Mouse (Mus musculus) macrophage (primary cell): ENCODE data around the gene Csnk1g2. TPM values are rescaled to one million over a fixed set of nuclear protein-coding genes. Genes with fewer than 3 reads are reported as not detected.
A peak's percentile ranks its signal among the peaks of the same experiment; 100 is the strongest.

Experiments used
- H3K27ac ChIP-seq: fragments of 350-480 bp; formaldehyde crosslinking; 2 replicates; pipeline ENCODE4 v1.9.0; 2021
- H3K36me3 ChIP-seq: fragments of 350-480 bp; formaldehyde crosslinking; 2 replicates; pipeline ENCODE4 v1.9.0; 2021; ENCODE audit errors: inconsistent target
- H3K4me3 ChIP-seq: fragments of 350-480 bp; formaldehyde crosslinking; 2 replicates; pipeline ENCODE4 v1.9.0; 2021; ENCODE audit errors: inconsistent target
- H3K79me2 ChIP-seq: fragments of 350-480 bp; formaldehyde crosslinking; 2 replicates; pipeline ENCODE4 v1.9.0; 2021; ENCODE audit errors: inconsistent target
- WGBS: methylation state at CpG from one replicate; pipeline ENCODE4 v1.1.7; 2026; ENCODE audit warnings: inconsistent platforms; ENCODE audit not compliant: missing documents; 5-methylcytosine and 5-hydroxymethylcytosine counted together
- polyA plus RNA-seq: library from polyadenylated mRNA; stranded (reverse); fragments of 250-400 nt; gene quantifications from 3 replicates; pipeline ENCODE4 v1.2.4, GENCODE M21; 2018; ENCODE audit warnings: inconsistent platforms

Csnk1g2 gene
- polyA plus RNA-seq, 1 experiment from 2014 or later = 74.8 TPM

DNA sequence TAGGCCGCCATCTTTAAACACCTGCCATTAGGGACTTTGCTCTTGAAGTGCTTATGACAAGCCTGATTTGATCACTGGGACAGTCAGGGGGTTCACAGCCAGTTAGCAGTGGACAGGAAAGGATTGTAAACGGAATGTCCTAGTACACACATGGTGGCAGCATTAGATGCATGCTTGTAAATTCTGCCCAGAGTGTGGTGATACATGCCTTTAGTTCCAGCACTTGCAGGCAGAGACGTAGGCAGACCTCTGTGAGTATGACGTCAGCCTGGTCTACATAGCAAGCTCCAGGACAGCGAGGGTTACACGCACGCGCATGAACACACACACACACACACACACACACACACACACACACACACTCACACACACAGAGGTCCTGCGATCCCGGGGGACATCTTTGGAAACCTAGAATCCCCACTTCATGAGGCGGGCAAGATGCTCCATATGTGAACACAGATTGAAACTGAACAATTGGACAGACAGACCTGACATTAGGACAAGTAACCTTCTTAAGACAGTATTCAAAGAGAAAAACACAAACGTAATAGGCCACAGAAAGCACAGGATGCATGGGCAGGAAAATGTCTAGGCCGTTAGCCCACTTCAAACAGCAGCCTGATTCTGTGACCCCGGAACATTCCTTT is 35.7 kb downstream of the Csnk1g2 start:
- WGBS = 55% methylated on average over 14 of the region's 14 CpGs
- Histone ChIP-seq H3K27ac (peak overlapping the region; percentile 53), H3K36me3 (no peaks in the 10 kb centered on the region), H3K79me2 (peaks cover 12% of the 10 kb centered on the region; the same call in 1 of the 2 replicates), H3K4me3 (no peak overlapping the region)

DNA sequence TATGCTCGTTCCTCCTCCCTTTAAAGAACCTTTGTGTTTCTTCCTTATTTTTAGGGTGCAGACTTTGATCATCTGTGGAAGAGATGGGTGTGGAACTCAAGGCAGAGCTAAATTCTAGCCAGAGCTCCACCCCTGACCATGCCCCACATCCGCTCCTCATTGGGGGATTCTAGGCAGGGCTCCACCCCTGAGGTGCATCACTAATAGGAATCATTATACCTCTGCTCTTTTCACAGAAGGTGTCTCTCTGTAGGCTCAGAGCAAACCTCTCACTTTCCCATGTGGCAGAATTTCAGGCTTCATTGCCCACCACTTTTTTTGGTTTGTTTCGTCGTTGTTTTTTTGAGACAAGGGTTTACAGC is 36.2 kb downstream of the Csnk1g2 start:
- peak overlapping the region; percentile 14; the same call in 1 of the 2 replicates for H3K4me3 ChIP-seq
- no peaks in the 10 kb centered on the region for H3K36me3 ChIP-seq
- H3K79me2 ChIP-seq = peaks cover 11% of the 10 kb centered on the region; the same call in 1 of the 2 replicates
- peak overlapping the region; percentile 53 for H3K27ac ChIP-seq
- 14% methylated on average over 4 of the region's 4 CpGs for WGBS

GRCm38 (mm10) chr10:80659213-80659612 is 36.6 kb downstream of the Csnk1g2 start:
- no peaks in the 10 kb centered on the region for H3K36me3 ChIP-seq
- peak overlapping the region; percentile 53 for H3K27ac ChIP-seq
- peaks cover 11% of the 10 kb centered on the region; the same call in 1 of the 2 replicates for H3K79me2 ChIP-seq
- 11% methylated on average over 10 of the region's 10 CpGs for WGBS
- peak overlapping the region; percentile 14; the same call in 1 of the 2 replicates for H3K4me3 ChIP-seq

DNA sequence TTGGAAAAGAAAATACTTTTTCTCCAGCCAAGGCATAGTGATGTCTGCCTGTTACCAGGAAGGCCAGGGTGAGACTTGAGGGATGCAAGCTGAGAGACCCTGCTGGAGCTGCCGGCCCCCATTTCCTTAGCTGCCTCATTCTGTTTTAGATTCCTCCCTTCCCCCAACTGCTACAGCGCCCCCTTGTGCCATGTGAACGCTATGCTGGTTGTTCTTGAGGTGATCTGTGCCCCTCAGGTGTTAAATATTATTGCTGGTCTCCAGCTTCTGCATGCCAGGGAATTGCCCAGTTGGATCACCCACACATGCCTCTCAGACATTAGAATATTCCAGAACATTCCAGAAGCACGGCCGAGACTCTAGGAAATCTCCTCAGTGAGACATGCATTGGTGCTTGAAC is 38.5 kb downstream of the Csnk1g2 start:
- WGBS = 73% methylated on average over 3 of the region's 5 CpGs
- Histone ChIP-seq H3K27ac (no peak overlapping the region), H3K36me3 (no peaks in the 10 kb centered on the region), H3K4me3 (no peak overlapping the region), H3K79me2 (no peaks in the 10 kb centered on the region)

DNA sequence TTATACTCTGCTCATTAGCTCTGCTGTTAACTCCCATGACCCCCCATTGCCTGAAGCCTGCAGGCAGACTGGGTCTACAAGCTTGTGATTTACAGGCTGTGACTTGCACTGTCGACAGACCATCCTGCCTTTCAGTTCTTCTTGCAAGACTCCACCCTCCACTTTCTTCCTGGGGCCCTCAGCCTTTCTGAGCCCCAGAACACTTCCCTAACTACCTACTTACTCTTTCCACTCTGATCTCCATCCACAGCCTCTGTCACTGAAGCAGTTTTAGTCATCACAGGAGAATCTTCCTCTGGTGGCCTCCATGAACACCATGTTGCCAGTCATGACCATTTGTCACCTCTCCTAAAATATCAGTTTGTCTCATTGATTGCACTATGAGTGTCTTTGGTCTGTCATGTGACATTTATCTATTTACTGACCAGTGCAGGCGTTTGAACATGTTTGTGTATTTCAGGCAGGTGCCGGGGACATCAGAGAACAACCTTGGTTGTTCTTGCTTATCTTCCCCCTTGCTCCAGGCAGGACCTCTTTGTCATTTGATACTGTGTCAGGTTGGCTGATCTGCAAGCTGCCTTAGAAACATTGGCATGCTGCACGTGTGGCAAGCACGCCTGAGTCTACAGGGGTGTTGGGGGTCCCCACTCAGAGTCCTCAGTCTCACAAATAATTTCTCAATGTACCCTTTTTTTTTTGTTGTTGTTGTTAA is 41.0 kb downstream of the Csnk1g2 start:
- Histone ChIP-seq H3K36me3 (peaks cover 15% of the 10 kb centered on the region), H3K79me2 (peaks cover 6% of the 10 kb centered on the region; the same call in 1 of the 2 replicates), H3K27ac (peak overlapping the region; percentile 93), H3K4me3 (no peak overlapping the region)
- 29% methylated on average over 5 of the region's 5 CpGs for WGBS

GRCm38 (mm10) chr10:80664197-80665015 is 41.8 kb downstream of the Csnk1g2 start:
- H3K36me3 ChIP-seq = peaks cover 23% of the 10 kb centered on the region
- no peak overlapping the region for H3K4me3 ChIP-seq
- WGBS = 9% methylated on average over 16 of the region's 16 CpGs
- peak overlapping the region; percentile 93 for H3K27ac ChIP-seq
- H3K79me2 ChIP-seq = peaks cover 13% of the 10 kb centered on the region; the same call in 1 of the 2 replicates

DNA sequence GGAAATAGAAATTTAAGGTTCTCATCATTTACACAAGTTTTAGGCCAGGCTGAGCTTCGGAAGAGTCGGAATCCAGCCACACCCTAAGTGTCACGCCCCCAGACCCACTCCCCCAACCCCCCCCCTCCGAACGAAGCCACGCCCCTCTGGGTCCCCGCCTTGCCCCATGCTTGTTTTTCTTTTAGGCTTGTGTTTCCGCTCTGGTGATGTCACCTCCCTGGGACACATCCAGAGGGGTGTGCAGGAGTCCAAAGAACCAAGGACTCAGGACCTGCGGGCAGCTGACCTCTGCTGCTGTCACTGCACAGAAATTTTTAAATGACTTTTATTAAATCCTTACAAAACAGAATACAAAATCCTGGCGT is 42.4 kb downstream of the Csnk1g2 start:
- Histone ChIP-seq H3K36me3 (peaks cover 29% of the 10 kb centered on the region), H3K79me2 (peaks cover 19% of the 10 kb centered on the region; the same call in 1 of the 2 replicates), H3K27ac (peak overlapping the region; percentile 93), H3K4me3 (no peak overlapping the region)
- WGBS = 30% methylated on average over 8 of the region's 10 CpGs

DNA sequence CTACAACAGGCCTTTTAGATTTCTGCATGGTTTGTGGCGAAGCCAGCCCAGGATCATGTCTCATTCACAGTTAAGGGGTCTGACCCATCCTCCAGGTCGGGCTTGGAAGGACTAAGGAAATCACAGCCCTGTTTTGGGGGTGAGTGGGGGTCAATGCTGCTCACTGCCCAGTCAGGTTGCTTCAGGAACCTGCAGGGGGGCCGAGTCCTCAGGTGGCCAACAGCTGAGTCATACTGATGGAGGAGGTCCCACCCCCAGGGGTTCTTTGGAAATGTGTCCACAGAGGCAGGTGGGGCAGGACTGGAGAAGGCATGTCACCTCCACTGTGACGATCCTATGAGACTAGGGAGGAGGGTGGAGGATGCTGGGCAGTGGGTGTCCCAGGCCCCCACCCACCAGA is 42.8 kb downstream of the Csnk1g2 start:
- WGBS = 47% methylated on average over 4 of the region's 4 CpGs
- Histone ChIP-seq H3K4me3 (no peak overlapping the region), H3K79me2 (peaks cover 24% of the 10 kb centered on the region), H3K36me3 (peaks cover 33% of the 10 kb centered on the region), H3K27ac (peak overlapping the region; percentile 93)

DNA sequence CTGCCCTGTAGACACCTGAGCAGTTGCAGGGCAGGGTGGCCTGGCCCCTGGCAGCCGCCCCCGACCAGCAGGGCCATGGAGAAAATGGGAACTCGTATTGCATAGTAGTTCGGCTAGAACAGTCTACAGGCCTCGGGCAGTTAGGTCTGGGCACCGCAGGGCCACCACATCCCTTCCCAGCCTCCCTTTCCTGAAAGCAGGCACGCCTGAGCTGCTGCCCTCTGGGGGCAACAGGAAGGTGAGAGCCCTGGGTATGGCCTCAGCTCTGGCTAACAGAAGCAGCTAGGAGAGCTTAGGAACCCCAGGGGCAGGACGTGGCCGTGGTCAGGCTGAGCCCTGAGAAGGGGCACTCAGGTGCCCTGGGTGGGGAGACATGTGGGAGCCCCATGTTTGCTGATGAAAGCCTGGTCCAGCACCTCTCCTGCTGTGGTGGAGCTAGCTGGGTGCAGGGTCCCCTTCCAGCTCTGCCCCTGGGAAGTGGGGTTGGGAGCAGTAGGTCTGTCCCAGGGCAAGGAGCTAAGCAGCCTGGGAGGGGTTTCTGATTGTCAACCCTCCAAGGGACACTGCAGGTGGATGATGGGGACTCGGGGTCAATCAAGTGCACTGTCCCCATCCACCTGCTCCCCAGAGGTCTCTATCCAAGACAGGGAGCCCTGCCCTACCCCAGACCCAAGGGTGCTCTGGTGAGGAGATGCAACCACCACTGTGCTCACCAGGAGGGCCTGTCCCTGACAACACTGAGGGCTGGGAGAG is 43.5 kb downstream of the Csnk1g2 start:
- Histone ChIP-seq H3K79me2 (peaks cover 31% of the 10 kb centered on the region), H3K36me3 (peaks cover 40% of the 10 kb centered on the region), H3K4me3 (no peak overlapping the region), H3K27ac (peak overlapping the region; percentile 93)
- 29% methylated on average over 10 of the region's 10 CpGs for WGBS

- peaks cover 48% of the 10 kb centered on the region for H3K36me3 ChIP-seq
- no peak overlapping the region for H3K27ac ChIP-seq
- WGBS = 90% methylated on average over 19 of the region's 19 CpGs
- no peak overlapping the region for H3K4me3 ChIP-seq
- peaks cover 39% of the 10 kb centered on the region for H3K79me2 ChIP-seq
These were observed 44.3 kb downstream of the Csnk1g2 start for GRCm38 (mm10) chr10:80666837-80667412.

DNA sequence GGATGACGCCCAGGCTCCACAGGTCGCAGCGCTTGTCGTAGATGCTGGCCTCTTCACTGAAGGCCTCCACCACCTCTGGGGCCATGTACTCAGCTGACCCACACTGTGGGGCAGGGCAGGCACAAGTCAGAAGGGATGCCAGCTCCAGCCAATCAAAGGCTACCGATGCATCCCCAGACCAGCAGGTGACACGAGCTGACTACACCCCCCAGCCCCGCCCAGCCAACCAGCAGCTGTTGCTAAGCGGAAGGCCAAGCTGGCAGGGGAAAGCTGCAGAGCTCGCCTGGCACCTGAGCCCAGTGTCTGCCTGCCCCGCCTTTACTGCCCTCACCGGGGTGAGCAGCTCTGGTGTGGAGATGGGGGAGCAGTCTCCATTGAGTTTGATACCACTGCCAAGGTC is 46.0 kb downstream of the Csnk1g2 start:
- WGBS = 82% methylated on average over 11 of the region's 11 CpGs
- Histone ChIP-seq H3K79me2 (peaks cover 55% of the 10 kb centered on the region), H3K27ac (no peak overlapping the region), H3K4me3 (no peak overlapping the region), H3K36me3 (peaks cover 56% of the 10 kb centered on the region)

GRCm38 (mm10) chr10:80669018-80669417 is 46.4 kb downstream of the Csnk1g2 start:
- H3K27ac ChIP-seq = no peak overlapping the region
- WGBS = 89% methylated on average over 10 of the region's 12 CpGs
- peaks cover 60% of the 10 kb centered on the region for H3K79me2 ChIP-seq
- peaks cover 56% of the 10 kb centered on the region for H3K36me3 ChIP-seq
- H3K4me3 ChIP-seq = no peak overlapping the region

DNA sequence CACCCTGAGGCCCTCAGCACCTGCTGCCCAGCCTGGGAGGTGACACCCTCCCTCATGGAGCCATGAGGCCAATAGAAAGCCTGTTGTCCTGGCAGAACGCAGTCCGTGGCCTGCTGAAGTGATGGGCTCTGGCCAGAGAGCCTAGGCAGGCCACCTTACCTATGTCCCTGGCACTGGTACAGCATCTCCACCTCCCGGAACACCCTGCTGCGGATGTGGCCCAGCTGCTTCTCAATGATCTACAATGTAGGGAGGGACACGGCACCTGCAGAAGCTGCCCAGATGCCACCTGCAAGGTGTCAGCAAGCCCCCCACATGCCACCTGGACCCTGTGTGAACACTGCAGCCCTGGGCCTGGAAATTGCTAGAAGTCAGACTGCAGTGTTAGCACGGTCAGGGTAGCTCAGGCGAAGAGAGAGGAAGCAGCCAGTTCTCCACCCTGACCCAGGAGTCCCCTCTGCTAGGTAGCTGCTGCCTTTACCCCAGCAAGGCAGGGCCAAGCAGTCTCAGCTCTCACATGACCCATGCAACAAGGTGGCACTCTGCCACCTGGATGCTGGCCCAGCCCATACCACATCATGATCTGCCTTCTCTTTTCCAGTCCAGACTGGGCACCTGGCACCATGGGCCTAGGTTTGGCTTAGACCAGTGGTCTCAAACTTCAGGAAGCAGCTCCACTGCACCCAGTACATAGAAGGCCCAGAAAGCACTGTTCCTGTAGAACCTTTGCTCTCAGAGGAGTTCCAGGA is 47.3 kb downstream of the Csnk1g2 start:
- 89% methylated on average over 7 of the region's 7 CpGs for WGBS
- Histone ChIP-seq H3K79me2 (peaks cover 68% of the 10 kb centered on the region), H3K4me3 (no peak overlapping the region), H3K36me3 (peaks cover 56% of the 10 kb centered on the region), H3K27ac (no peak overlapping the region)
